Mouse (Mus musculus) G1E (cell line): Measurements from ENCODE around the gene Cldnd2.

Experiments used
- CTCF ChIP-seq: IDR thresholded peaks from 2 replicates; pipeline ENCODE4 v1.5.1; 2012; ENCODE audit warnings: low read depth, low read length, inconsistent platforms, mixed read lengths
- POLR2AphosphoS5 ChIP-seq: IDR thresholded peaks from 2 replicates; pipeline ENCODE4 v1.6.1; 2012; ENCODE audit warnings: low read depth, low read length, inconsistent platforms; ENCODE audit not compliant: insufficient replicate concordance
- TAL1 ChIP-seq: conservative IDR thresholded peaks from 2 replicates; pipeline ENCODE4 v1.6.1; 2012; ENCODE audit warnings: low read depth, low read length, inconsistent platforms, mixed read lengths

- TF ChIP-seq CTCF (no peak), POLR2AphosphoS5 (no peak), TAL1 (no peak)
Observed at GRCm38 (mm10) chr7:43392349-43393121, 48.0 kb upstream of the Cldnd2 start.
